Mouse (Mus musculus) ZHBTc4 (cell line): Measurements from ENCODE around the gene Olfr479.

ENCODE experiments used
- DNase-seq: peaks from one replicate; pipeline ENCODE4 v3.0.0-alpha.2; 2011; ENCODE audit warnings: low read depth, low spot score

The Olfr479 gene

GRCm38 (mm10) chr7:108050393-108050792 is at the start of gene Olfr479:
Gene Olfr479 (plus strand): TSS chr7:108050693.
- DNase-seq, result no peak

GRCm38 (mm10) chr7:108014256-108014655 is 36.2 kb upstream of the Olfr479 start:
- DNase-seq, result peak; percentile 72

GRCm38 (mm10) chr7:108033889-108034288 is 16.6 kb upstream of the Olfr479 start, which contains the start of gene Olfr478:
Gene Olfr478 (minus strand): TSS chr7:108033989.
- DNase-seq, result no peak

- DNase-seq, result no peak
Observed at GRCm38 (mm10) chr7:108067246-108067645, 16.8 kb downstream of the Olfr479 start, which contains the start of gene Olfr480. Gene Olfr480 (minus strand): TSS chr7:108067346.

- no peak for DNase-seq
Observed at GRCm38 (mm10) chr7:108079555-108079954, 29.1 kb downstream of the Olfr479 start, which contains the start of gene Olfr481. Gene Olfr481 (plus strand): TSS chr7:108079855.

- no peak for DNase-seq
Observed at GRCm38 (mm10) chr7:108097486-108097885, 47.0 kb downstream of the Olfr479 start, which contains the start of gene Olfr482. Gene Olfr482 (minus strand): TSS chr7:108097586.

- DNase-seq, result no peak
Observed at GRCm38 (mm10) chr7:108100549-108100948, 50.1 kb downstream of the Olfr479 start, which contains the start of gene Olfr483. Gene Olfr483 (plus strand): TSS chr7:108100849.
